Mouse (Mus musculus) spleen, postnatal 0 days (tissue): ENCODE results near the gene Cav3. TPM values are rescaled to one million over a fixed set of nuclear protein-coding genes. Genes with fewer than 3 reads are reported as not detected.

Experiments
- polyA plus RNA-seq: library from polyadenylated mRNA; unstranded; fragments of >200 nt; fragmentation: Nextera tagmentation; extraction: Ambion mirVana; gene quantifications from 2 replicates; pipeline ENCODE4 v1.2.1, GENCODE M21; 2015

Cav3 gene
- polyA plus RNA-seq: 0.41 and 0.58 TPM in 2 replicates

DNA sequence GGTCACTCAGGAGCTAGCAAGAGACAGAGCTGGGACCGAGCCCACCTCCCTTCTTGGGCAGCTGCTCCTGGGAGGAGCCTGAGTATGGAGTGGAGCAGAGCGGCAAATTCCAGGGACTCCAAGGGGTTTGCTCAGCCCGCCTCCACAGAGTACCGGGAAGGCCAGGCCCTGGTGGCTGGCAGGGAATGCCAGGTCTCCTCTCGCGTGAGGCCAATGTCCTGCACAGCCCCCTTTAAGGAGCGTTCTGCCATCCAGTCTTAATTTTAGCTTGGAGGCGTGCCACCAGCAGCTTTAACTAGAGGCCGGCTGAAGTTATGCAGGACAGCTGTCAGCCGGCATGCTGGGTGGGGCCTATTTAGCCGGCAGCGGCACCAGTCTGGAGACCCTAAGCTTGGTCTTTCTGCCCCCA, at the start of gene Cav3:
Cav3 (plus strand) TSS at position 165 of the 409 bp plus-strand sequence.

DNA sequence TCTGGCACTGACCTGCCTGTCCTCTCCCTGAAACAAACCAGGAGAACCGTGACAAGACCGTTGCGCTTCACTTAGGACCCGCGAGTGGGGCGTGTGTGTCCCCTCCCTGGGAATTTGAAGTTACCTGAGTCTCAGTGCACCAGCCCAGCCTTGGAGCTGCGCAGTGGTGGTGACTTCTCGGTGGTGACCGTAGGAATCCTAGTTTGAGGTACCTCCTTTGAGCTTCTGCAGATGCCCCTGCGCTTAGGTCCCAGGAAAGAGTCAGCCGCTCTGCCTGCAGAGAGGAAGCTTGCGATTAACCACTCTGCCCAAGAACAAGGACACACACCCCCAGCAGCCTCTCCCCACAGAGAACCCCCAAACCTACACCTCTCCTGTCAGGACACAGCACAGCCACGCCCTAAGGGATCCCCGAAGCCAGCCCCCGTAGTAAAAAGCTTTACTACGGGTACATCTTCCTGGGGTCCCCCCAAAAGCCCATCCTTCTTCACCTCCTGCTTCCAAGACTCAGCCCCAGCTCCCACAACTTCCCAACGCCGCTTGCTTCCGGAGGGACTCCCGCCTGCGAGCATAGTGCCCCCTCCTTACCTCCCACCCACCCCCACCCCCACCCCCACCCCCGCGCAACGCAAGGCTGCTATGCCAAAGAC, 30.7 kb downstream of the Cav3 start, which contains the start of gene Oxtr:
Oxtr (minus strand) TSS at position 34 of the 650 bp plus-strand sequence.

Other genes starting within 250 kb of the Cav3 start
- 13.2 and 20.1 TPM in 2 replicates for gene Lmcd1, start 185.7 kb upstream of the Cav3 start, polyA plus RNA-seq
- 1.6 and 2.1 TPM in 2 replicates for gene Ssu2, start 71.5 kb upstream of the Cav3 start, polyA plus RNA-seq
- 0.11 and 0.18 TPM in 2 replicates for gene Oxtr, start 30.4 kb downstream of the Cav3 start, polyA plus RNA-seq
- gene Rad18, start 237.2 kb downstream of the Cav3 start, polyA plus RNA-seq: 37.6 and 41.6 TPM in 2 replicates